Mouse (Mus musculus) neural tube, embryonic 14.5 days (tissue): Measurements from ENCODE around the gene Parp11. TPM values are rescaled to one million over a fixed set of nuclear protein-coding genes. Genes with fewer than 3 reads are reported as not detected.
"Not testable (repeated sequence)": the region's sequence is repeated elsewhere in the genome, so short reads cannot be mapped to it uniquely, and the experiment has no call there.

Source experiments
- ATAC-seq: fragments of 200-750 bp; cut with Nextera tagmentation; 2 replicates; pipeline ENCODE4 v1.8.0; 2017; ENCODE audit warnings: low read depth, mild to moderate bottlenecking, moderate TSS enrichment, moderate library complexity
- H3K27ac ChIP-seq: fragments of 300-500 bp; sonication (generic); 2 replicates; pipeline ENCODE4 v1.5.1; 2014; ENCODE audit warnings: low read depth, mild to moderate bottlenecking, control low read depth, low read length, moderate library complexity, mixed read lengths
- H3K27me3 ChIP-seq: fragments of 300-500 bp; sonication (generic); 2 replicates; pipeline ENCODE4 v1.6.1; 2014; ENCODE audit warnings: low read length; ENCODE audit not compliant: control insufficient read depth, insufficient read depth
- H3K36me3 ChIP-seq: fragments of 300-500 bp; sonication (generic); 2 replicates; pipeline ENCODE4 v1.6.1; 2014; ENCODE audit warnings: low read length, mixed read lengths; ENCODE audit not compliant: control insufficient read depth, insufficient read depth
- H3K4me1 ChIP-seq: fragments of 300-500 bp; sonication (generic); 2 replicates; pipeline ENCODE4 v1.6.1; 2014; ENCODE audit warnings: low read length; ENCODE audit not compliant: control insufficient read depth, insufficient read depth
- H3K4me2 ChIP-seq: fragments of 300-500 bp; sonication (generic); 2 replicates; pipeline ENCODE4 v1.6.1; 2014; ENCODE audit warnings: mild to moderate bottlenecking, low read depth, low read length, control low read depth
- H3K4me3 ChIP-seq: fragments of 300-500 bp; sonication (generic); 2 replicates; pipeline ENCODE4 v1.5.1; 2014; ENCODE audit warnings: low read depth, low read length, control low read depth, mixed read lengths
- H3K9ac ChIP-seq: fragments of 300-500 bp; sonication (generic); replicated peaks from 2 replicates; pipeline ENCODE4 v1.6.1; 2014; ENCODE audit warnings: low read depth, mild to moderate bottlenecking, control low read depth, low read length, mixed read lengths
- H3K9me3 ChIP-seq: fragments of 300-500 bp; sonication (generic); 2 replicates; pipeline ENCODE4 v1.6.1; 2016; ENCODE audit warnings: low read length; ENCODE audit not compliant: control insufficient read depth
- WGBS: fragments of 180-500 bp; shearing (Covaris S2); extraction: QIAGEN DNeasy Blood & Tissue Kit; methylation state at CpG from one replicate; pipeline ENCODE4 v1.1.7; 2014; 5-methylcytosine and 5-hydroxymethylcytosine counted together
- polyA plus RNA-seq: library from polyadenylated mRNA; unstranded; fragments of >200 nt; fragmentation: Nextera tagmentation; extraction: Ambion mirVana; gene quantifications from 2 replicates; pipeline ENCODE4 v1.2.1, GENCODE M21; 2014

The Parp11 gene
- polyA plus RNA-seq, 1 experiment from 2014 or later = 90.8 TPM

GRCm38 (mm10) chr6:127500119-127500518 lies 53.5 kb downstream of the Parp11 start:
- H3K36me3 ChIP-seq = no peaks in the 10 kb centered on the region
- WGBS = 77% methylated on average over 9 of the region's 9 CpGs
- no peak for ATAC-seq
- no peaks in the 10 kb centered on the region for H3K9me3 ChIP-seq
- H3K4me3 ChIP-seq = no peak overlapping the region
- no peak overlapping the region for H3K27ac ChIP-seq
- H3K9ac ChIP-seq = no peak overlapping the region
- no peak overlapping the region for H3K4me2 ChIP-seq
- H3K4me1 ChIP-seq = no peaks in the 10 kb centered on the region
- H3K27me3 ChIP-seq = no peaks in the 10 kb centered on the region

GRCm38 (mm10) chr6:127500806-127501205 lies 54.2 kb downstream of the Parp11 start:
- Histone ChIP-seq H3K9me3 (no peaks in the 10 kb centered on the region), H3K4me1 (no peaks in the 10 kb centered on the region), H3K36me3 (no peaks in the 10 kb centered on the region), H3K4me2 (no peak overlapping the region), H3K9ac (no peak overlapping the region), H3K4me3 (no peak overlapping the region), H3K27me3 (no peaks in the 10 kb centered on the region), H3K27ac (no peak overlapping the region)
- WGBS = 91% methylated on average over 3 of the region's 3 CpGs
- ATAC-seq = no peak

- H3K4me1 ChIP-seq = no peaks in the 10 kb centered on the region
- no peak for ATAC-seq
- H3K27ac ChIP-seq = no peak overlapping the region
- H3K27me3 ChIP-seq = no peaks in the 10 kb centered on the region
- H3K4me3 ChIP-seq = no peak overlapping the region
- WGBS = 59% methylated on average over 3 of the region's 3 CpGs
- H3K9me3 ChIP-seq = no peaks in the 10 kb centered on the region
- no peak overlapping the region for H3K9ac ChIP-seq
- no peaks in the 10 kb centered on the region for H3K36me3 ChIP-seq
- no peak overlapping the region for H3K4me2 ChIP-seq
These were observed 55.9 kb downstream of the Parp11 start for GRCm38 (mm10) chr6:127502530-127502929.

DNA sequence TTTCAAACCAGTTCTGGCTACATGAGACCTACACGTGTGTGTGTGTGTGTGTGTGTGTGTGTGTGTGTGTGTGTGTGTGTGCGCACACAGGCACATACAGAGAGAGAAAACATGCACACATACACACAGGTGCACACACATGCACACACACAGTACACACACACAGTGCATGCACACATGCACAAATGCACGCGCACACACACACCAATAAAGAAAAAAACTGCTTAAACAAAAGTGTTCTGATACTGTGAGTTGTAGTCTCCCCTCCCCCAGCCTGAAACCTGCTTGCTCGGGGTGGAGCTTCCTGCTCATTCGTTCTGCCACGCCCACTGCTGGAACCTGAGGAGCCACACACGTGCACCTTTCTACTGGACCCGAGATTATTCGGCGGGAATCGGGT lies 67.1 kb downstream of the Parp11 start:
- H3K9me3 ChIP-seq, H3K9ac ChIP-seq: not testable (repeated sequence)
- 89% methylated on average over 4 of the region's 12 CpGs for WGBS

DNA sequence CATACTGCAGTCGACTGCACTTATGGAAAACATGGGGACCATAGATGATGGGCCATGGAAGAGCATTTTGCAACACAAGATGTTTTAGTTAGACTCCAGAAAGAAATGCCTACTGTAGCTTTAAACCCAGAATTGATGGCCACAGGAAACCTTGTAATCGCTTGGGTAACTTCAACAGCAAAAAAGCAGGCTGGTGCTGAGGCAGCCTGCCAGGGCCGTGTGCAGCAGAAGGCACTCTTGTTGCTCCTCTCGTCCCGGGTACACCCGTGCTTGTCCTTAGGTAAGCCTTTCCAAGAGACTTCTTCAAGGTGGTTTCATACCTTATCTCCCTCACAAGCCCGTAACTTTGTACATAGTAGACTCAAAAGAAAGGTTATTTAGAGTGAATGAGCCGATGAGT lies 74.5 kb downstream of the Parp11 start:
- Histone ChIP-seq H3K9ac (no peak overlapping the region), H3K4me3 (no peak overlapping the region), H3K4me1 (no peaks in the 10 kb centered on the region), H3K9me3 (no peaks in the 10 kb centered on the region), H3K27me3 (no peaks in the 10 kb centered on the region), H3K4me2 (no peak overlapping the region), H3K27ac (no peak overlapping the region), H3K36me3 (no peaks in the 10 kb centered on the region)
- WGBS = 72% methylated on average over 8 of the region's 8 CpGs
- ATAC-seq = no peak

More for the DNA sequence above, 67.1 kb downstream of the Parp11 start:
- not testable (repeated sequence) for H3K4me2 ChIP-seq, H3K36me3 ChIP-seq, H3K4me1 ChIP-seq, H3K27me3 ChIP-seq, ATAC-seq, H3K27ac ChIP-seq, H3K4me3 ChIP-seq

GRCm38 (mm10) chr6:127522326-127522725 lies 75.7 kb downstream of the Parp11 start:
- Histone ChIP-seq H3K4me2 (no peak overlapping the region), H3K9ac (no peak overlapping the region), H3K36me3 (no peaks in the 10 kb centered on the region), H3K4me3 (no peak overlapping the region), H3K27me3 (no peaks in the 10 kb centered on the region), H3K4me1 (no peaks in the 10 kb centered on the region), H3K9me3 (no peaks in the 10 kb centered on the region), H3K27ac (no peak overlapping the region)
- no peak for ATAC-seq
- 80% methylated on average over 9 of the region's 9 CpGs for WGBS

DNA sequence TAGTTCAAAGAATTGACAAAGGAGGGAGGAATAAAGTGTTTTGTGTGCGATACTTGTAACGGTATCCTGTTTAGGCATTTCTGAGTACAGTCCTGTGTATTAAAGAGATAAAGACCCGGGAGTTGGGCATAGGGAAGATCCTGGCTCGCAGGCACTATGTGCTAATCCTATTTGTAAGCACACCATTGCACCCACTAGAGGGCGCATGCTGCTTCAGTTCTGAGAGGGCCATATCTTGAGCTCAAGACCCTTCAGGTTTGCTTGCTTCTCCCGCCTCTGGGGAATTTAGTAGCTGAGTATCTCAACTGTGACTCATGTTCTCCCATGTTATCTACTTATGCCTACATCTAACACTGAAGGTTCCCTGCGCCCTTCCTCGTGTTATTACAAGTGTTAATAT lies 77.8 kb downstream of the Parp11 start:
- no peak overlapping the region for H3K9ac ChIP-seq
- 33% methylated on average over 8 of the region's 8 CpGs for WGBS
- ATAC-seq = no peak
- H3K4me1 ChIP-seq = no peaks in the 10 kb centered on the region
- no peaks in the 10 kb centered on the region for H3K9me3 ChIP-seq
- no peaks in the 10 kb centered on the region for H3K36me3 ChIP-seq
- H3K4me2 ChIP-seq = no peak overlapping the region
- H3K27ac ChIP-seq = no peak overlapping the region
- no peaks in the 10 kb centered on the region for H3K27me3 ChIP-seq
- no peak overlapping the region for H3K4me3 ChIP-seq

DNA sequence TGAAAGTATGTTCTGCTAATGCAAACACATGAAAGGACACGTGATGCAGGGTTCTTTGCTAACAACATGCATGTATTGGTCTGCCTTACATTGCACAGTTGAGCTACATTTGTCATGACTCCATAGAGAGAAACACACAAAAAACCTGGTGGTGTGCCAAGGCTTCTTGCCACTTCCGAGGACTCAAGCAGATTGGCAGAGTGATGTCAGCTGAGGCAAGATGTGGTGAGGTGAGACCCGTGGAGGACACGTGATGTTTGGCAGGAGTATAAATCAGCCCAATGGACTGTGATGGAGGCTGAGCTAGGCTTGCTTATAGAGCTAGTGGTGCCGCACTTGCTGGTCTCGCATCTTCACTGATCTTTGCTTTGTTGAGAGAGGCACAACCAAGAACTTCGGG lies 82.0 kb downstream of the Parp11 start:
- H3K9ac ChIP-seq = no peak overlapping the region
- no peak overlapping the region for H3K27ac ChIP-seq
- ATAC-seq = no peak
- H3K4me2 ChIP-seq = no peak overlapping the region
- no peak overlapping the region for H3K4me3 ChIP-seq
- WGBS = 80% methylated on average over 7 of the region's 7 CpGs
- no peaks in the 10 kb centered on the region for H3K36me3 ChIP-seq
- no peaks in the 10 kb centered on the region for H3K9me3 ChIP-seq
- no peaks in the 10 kb centered on the region for H3K4me1 ChIP-seq
- H3K27me3 ChIP-seq = no peaks in the 10 kb centered on the region

GRCm38 (mm10) chr6:127529451-127529850 lies 82.8 kb downstream of the Parp11 start:
- no peaks in the 10 kb centered on the region for H3K9me3 ChIP-seq
- H3K36me3 ChIP-seq = no peaks in the 10 kb centered on the region
- whole genome bisulfite sequencing = 76% methylated on average over 2 of the region's 2 CpGs
- H3K4me1 ChIP-seq = no peaks in the 10 kb centered on the region
- no peak overlapping the region for H3K27ac ChIP-seq
- no peak overlapping the region for H3K9ac ChIP-seq
- H3K4me3 ChIP-seq = no peak overlapping the region
- no peaks in the 10 kb centered on the region for H3K27me3 ChIP-seq
- H3K4me2 ChIP-seq = no peak overlapping the region
- ATAC-seq = no peak; the same call in 1 of the 2 replicates

DNA sequence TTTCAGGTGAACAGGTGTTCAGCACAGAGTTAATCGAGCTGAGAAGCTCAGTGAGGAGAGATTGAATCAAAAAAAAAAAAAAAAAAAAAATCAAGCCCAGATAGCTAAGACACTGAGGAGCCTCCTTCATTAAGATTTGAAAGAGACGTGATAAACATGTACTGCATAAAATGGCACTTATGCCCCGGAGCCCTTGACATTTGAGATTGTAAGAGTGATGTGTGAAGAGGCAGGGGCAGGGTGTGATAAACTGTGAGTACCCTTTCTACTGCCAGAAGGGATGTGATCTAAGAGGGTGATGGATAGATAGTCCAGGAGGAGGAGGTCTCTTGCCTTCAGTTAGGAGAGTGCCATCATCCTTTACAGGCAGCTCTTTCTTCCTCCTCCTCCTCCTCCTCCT lies 83.6 kb downstream of the Parp11 start:
- no peak overlapping the region for H3K9ac ChIP-seq
- H3K27ac ChIP-seq = no peak overlapping the region
- no peaks in the 10 kb centered on the region for H3K9me3 ChIP-seq
- H3K27me3 ChIP-seq = no peaks in the 10 kb centered on the region
- WGBS = 61% methylated on average over 3 of the region's 3 CpGs
- no peak overlapping the region for H3K4me3 ChIP-seq
- no peak for ATAC-seq
- no peak overlapping the region for H3K4me2 ChIP-seq
- no peaks in the 10 kb centered on the region for H3K4me1 ChIP-seq
- no peaks in the 10 kb centered on the region for H3K36me3 ChIP-seq
